Mouse (Mus musculus): ENCODE measurements at regions not wholly inside any gene's neighbourhood (a gene's known extent, or its start where the extent isn't known, plus 50 kb on each side); places are given as distances from the start of the nearest gene placed in this dataset.

- WGBS, result 51% methylated on average over 3 of the region's 3 CpGs
- no peak for ATAC-seq
These were observed 486.2 kb upstream of the Nr5a2 start for GRCm38 (mm10) chr1:137446497-137446896.

GRCm38 (mm10) chr1:137428110-137428509, 467.9 kb upstream of the Nr5a2 start:
- Histone ChIP-seq H3K4me1 (ENCODE audit: control insufficient read depth, insufficient read depth, low read length) (no peaks in the 10 kb centered on the region), H3K27me3 (ENCODE audit: control insufficient read depth, insufficient read depth, low read depth, low read length) (no peaks in the 10 kb centered on the region), H3K27ac (ENCODE audit: low read length) (no peak overlapping the region), H3K9ac (ENCODE audit: low read depth, low read length) (no peak overlapping the region), H3K4me2 (ENCODE audit: low read length) (no peak overlapping the region), H3K4me3 (ENCODE audit: low read depth, low read length) (no peak overlapping the region), H3K9me3 (replicated peaks; ENCODE audit: control insufficient read depth, low read length, poor library complexity, severe bottlenecking) (no peaks in the 10 kb centered on the region), H3K36me3 (ENCODE audit: control insufficient read depth, insufficient read depth, low read length) (no peaks in the 10 kb centered on the region)
- ATAC-seq, result no peak
- 97% methylated on average over 1 of the region's 1 CpGs for WGBS

More at GRCm38 (mm10) chr1:137446497-137446896, 486.2 kb upstream of the Nr5a2 start:
- no peaks in the 10 kb centered on the region for H3K36me3 ChIP-seq (ENCODE audit: control insufficient read depth, insufficient read depth, low read length)
- H3K9ac ChIP-seq (ENCODE audit: low read depth, low read length), result no peak overlapping the region
- H3K27ac ChIP-seq (ENCODE audit: low read length), result no peak overlapping the region
- no peaks in the 10 kb centered on the region for H3K9me3 ChIP-seq (replicated peaks; ENCODE audit: control insufficient read depth, low read length, poor library complexity, severe bottlenecking)
- H3K4me3 ChIP-seq (ENCODE audit: low read depth, low read length), result no peak overlapping the region
- H3K4me2 ChIP-seq (ENCODE audit: low read length), result no peak overlapping the region
- no peaks in the 10 kb centered on the region for H3K27me3 ChIP-seq (ENCODE audit: control insufficient read depth, insufficient read depth, low read depth, low read length)
- H3K4me1 ChIP-seq (ENCODE audit: control insufficient read depth, insufficient read depth, low read length), result no peaks in the 10 kb centered on the region

GRCm38 (mm10) chr1:137418388-137418787, 458.1 kb upstream of the Nr5a2 start:
- Histone ChIP-seq H3K9me3 (replicated peaks; ENCODE audit: control insufficient read depth, low read length, poor library complexity, severe bottlenecking) (no peaks in the 10 kb centered on the region), H3K36me3 (ENCODE audit: control insufficient read depth, insufficient read depth, low read length) (no peaks in the 10 kb centered on the region), H3K27ac (ENCODE audit: low read length) (no peak overlapping the region), H3K4me1 (ENCODE audit: control insufficient read depth, insufficient read depth, low read length) (no peaks in the 10 kb centered on the region), H3K4me2 (ENCODE audit: low read length) (no peak overlapping the region), H3K4me3 (ENCODE audit: low read depth, low read length) (no peak overlapping the region), H3K27me3 (ENCODE audit: control insufficient read depth, insufficient read depth, low read depth, low read length) (no peaks in the 10 kb centered on the region), H3K9ac (ENCODE audit: low read depth, low read length) (no peak overlapping the region)
- no peak for ATAC-seq
- 84% methylated on average over 3 of the region's 3 CpGs for WGBS

GRCm38 (mm10) chr1:137396736-137397135, 436.5 kb upstream of the Nr5a2 start:
- Histone ChIP-seq H3K27me3 (ENCODE audit: control insufficient read depth, insufficient read depth, low read depth, low read length) (no peaks in the 10 kb centered on the region), H3K4me3 (ENCODE audit: low read depth, low read length) (no peak overlapping the region), H3K4me1 (ENCODE audit: control insufficient read depth, insufficient read depth, low read length) (no peaks in the 10 kb centered on the region), H3K9ac (ENCODE audit: low read depth, low read length) (no peak overlapping the region), H3K27ac (ENCODE audit: low read length) (no peak overlapping the region), H3K9me3 (replicated peaks; ENCODE audit: control insufficient read depth, low read length, poor library complexity, severe bottlenecking) (no peaks in the 10 kb centered on the region), H3K36me3 (ENCODE audit: control insufficient read depth, insufficient read depth, low read length) (no peaks in the 10 kb centered on the region), H3K4me2 (ENCODE audit: low read length) (no peak overlapping the region)
- no peak; the same call in 1 of the 2 replicates for ATAC-seq

- Histone ChIP-seq H3K4me2 (ENCODE audit: low read length) (no peak overlapping the region), H3K36me3 (ENCODE audit: control insufficient read depth, insufficient read depth, low read length) (no peaks in the 10 kb centered on the region), H3K4me1 (ENCODE audit: control insufficient read depth, insufficient read depth, low read length) (no peaks in the 10 kb centered on the region), H3K9ac (ENCODE audit: low read depth, low read length) (no peak overlapping the region), H3K27ac (ENCODE audit: low read length) (no peak overlapping the region), H3K27me3 (ENCODE audit: control insufficient read depth, insufficient read depth, low read depth, low read length) (no peaks in the 10 kb centered on the region), H3K9me3 (replicated peaks; ENCODE audit: control insufficient read depth, low read length, poor library complexity, severe bottlenecking) (no peaks in the 10 kb centered on the region), H3K4me3 (ENCODE audit: low read depth, low read length) (no peak overlapping the region)
- 33% methylated on average over 4 of the region's 4 CpGs for WGBS
- ATAC-seq, result no peak
These were observed 427.3 kb upstream of the Nr5a2 start for GRCm38 (mm10) chr1:137387509-137387908.

- Histone ChIP-seq H3K4me3 (ENCODE audit: low read depth, low read length) (no peak overlapping the region), H3K36me3 (ENCODE audit: control insufficient read depth, insufficient read depth, low read length) (no peaks in the 10 kb centered on the region), H3K27ac (ENCODE audit: low read length) (peak overlapping the region; percentile 18; the same call in 1 of the 2 replicates), H3K9ac (ENCODE audit: low read depth, low read length) (0 out of 2 replicates have a peak overlapping the region, but pooled peaks have one; percentile 2), H3K27me3 (ENCODE audit: control insufficient read depth, insufficient read depth, low read depth, low read length) (no peaks in the 10 kb centered on the region), H3K9me3 (replicated peaks; ENCODE audit: control insufficient read depth, low read length, poor library complexity, severe bottlenecking) (no peaks in the 10 kb centered on the region), H3K4me2 (ENCODE audit: low read length) (peak overlapping the region; percentile 42), H3K4me1 (ENCODE audit: control insufficient read depth, insufficient read depth, low read length) (0 out of 2 replicates have a peak, but pooled peaks cover 5% of the 10 kb centered on the region)
- ATAC-seq, result peak; percentile 73
- WGBS, result 5% methylated on average over 6 of the region's 6 CpGs
These were observed 418.1 kb upstream of the Nr5a2 start for GRCm38 (mm10) chr1:137378072-137378985.

- H3K4me1 ChIP-seq (ENCODE audit: control insufficient read depth, insufficient read depth, low read length), result 0 out of 2 replicates have a peak, but pooled peaks cover 5% of the 10 kb centered on the region
- no peaks in the 10 kb centered on the region for H3K27me3 ChIP-seq (ENCODE audit: control insufficient read depth, insufficient read depth, low read depth, low read length)
- no peak overlapping the region for H3K27ac ChIP-seq (ENCODE audit: low read length)
- no peak overlapping the region for H3K4me3 ChIP-seq (ENCODE audit: low read depth, low read length)
- H3K9ac ChIP-seq (ENCODE audit: low read depth, low read length), result no peak overlapping the region
- H3K9me3 ChIP-seq (replicated peaks; ENCODE audit: control insufficient read depth, low read length, poor library complexity, severe bottlenecking), result no peaks in the 10 kb centered on the region
- WGBS, result 86% methylated on average over 10 of the region's 10 CpGs
- no peak overlapping the region for H3K4me2 ChIP-seq (ENCODE audit: low read length)
- H3K36me3 ChIP-seq (ENCODE audit: control insufficient read depth, insufficient read depth, low read length), result no peaks in the 10 kb centered on the region
- ATAC-seq, result no peak
These were observed 416.4 kb upstream of the Nr5a2 start for GRCm38 (mm10) chr1:137376685-137377084.

GRCm38 (mm10) chr1:137374641-137375040, 414.4 kb upstream of the Nr5a2 start:
- Histone ChIP-seq H3K4me2 (ENCODE audit: low read length) (no peak overlapping the region), H3K27me3 (ENCODE audit: control insufficient read depth, insufficient read depth, low read depth, low read length) (no peaks in the 10 kb centered on the region), H3K4me1 (ENCODE audit: control insufficient read depth, insufficient read depth, low read length) (0 out of 2 replicates have a peak, but pooled peaks cover 5% of the 10 kb centered on the region), H3K4me3 (ENCODE audit: low read depth, low read length) (no peak overlapping the region), H3K27ac (ENCODE audit: low read length) (no peak overlapping the region), H3K9ac (ENCODE audit: low read depth, low read length) (no peak overlapping the region), H3K9me3 (replicated peaks; ENCODE audit: control insufficient read depth, low read length, poor library complexity, severe bottlenecking) (no peaks in the 10 kb centered on the region), H3K36me3 (ENCODE audit: control insufficient read depth, insufficient read depth, low read length) (no peaks in the 10 kb centered on the region)
- 62% methylated on average over 4 of the region's 4 CpGs for WGBS
- no peak for ATAC-seq
